Mouse (Mus musculus) CH12.LX (cell line): ENCODE results near the gene Slc4a2. TPM values are rescaled to one million over a fixed set of nuclear protein-coding genes. Genes with fewer than 3 reads are reported as not detected.

Source experiments
- DNase-seq: peaks from one replicate; pipeline ENCODE4 v3.0.0-alpha.2; 2013; ENCODE audit errors: extremely low read depth
- H3K27ac ChIP-seq: 2 replicates; pipeline ENCODE4 v1.5.1; 2012; ENCODE audit warnings: low read depth, mild to moderate bottlenecking, control low read depth, moderate library complexity; ENCODE audit not compliant: insufficient read depth
- H3K27me3 ChIP-seq: replicated peaks from 2 replicates; pipeline ENCODE3; 2012; ENCODE audit warnings: inconsistent platforms
- H3K36me3 ChIP-seq, 2 experiments: replicated peaks in 1 of 2; 2 replicates each; pipeline versions ENCODE3 to v1.6.1; 2012; ENCODE audit warnings: inconsistent platforms in 1 of 2, low read length in 1 of 2, mild to moderate bottlenecking in 1 of 2, mixed read lengths in 1 of 2, moderate library complexity in 1 of 2; ENCODE audit not compliant: control insufficient read depth in 1 of 2, insufficient read depth in 1 of 2
- H3K4me1 ChIP-seq, 2 experiments: 2 replicates each; pipeline ENCODE4 v1.6.1; 2012; ENCODE audit warnings: inconsistent platforms in 1 of 2, moderate library complexity in 1 of 2; ENCODE audit not compliant: insufficient read depth in 2 of 2, control insufficient read depth in 1 of 2
- H3K4me2 ChIP-seq: 2 replicates; pipeline ENCODE4 v1.6.1; 2012; ENCODE audit warnings: low read depth, mild to moderate bottlenecking, control low read depth; ENCODE audit not compliant: poor library complexity, insufficient read depth, severe bottlenecking
- H3K4me3 ChIP-seq, 3 experiments: fragments of 150-350 bp in 1 of 3; sonication (generic) in 1 of 3; replicated peaks in 1 of 3; 2 replicates each; pipeline versions ENCODE3 to v1.5.1; 2011 to 2012; ENCODE audit warnings: low read depth in 2 of 3, low read length in 2 of 3, mild to moderate bottlenecking in 2 of 3, moderate library complexity in 2 of 3, control low read depth in 1 of 3, improper control_type of control experiment in 1 of 3, inconsistent platforms in 1 of 3, mixed read lengths in 1 of 3; ENCODE audit not compliant: poor library complexity in 1 of 3
- H3K79me2 ChIP-seq: replicated peaks from 2 replicates; pipeline ENCODE4 v1.6.1; 2012; ENCODE audit warnings: mild to moderate bottlenecking, moderate library complexity; ENCODE audit not compliant: control insufficient read depth, poor library complexity, insufficient read depth, severe bottlenecking; ENCODE audit errors: extremely low read depth
- H3K9ac ChIP-seq: 2 replicates; pipeline ENCODE4 v1.6.1; 2012; ENCODE audit warnings: low read depth, mild to moderate bottlenecking, control low read depth, moderate library complexity; ENCODE audit not compliant: insufficient read depth
- H3K9me3 ChIP-seq: replicated peaks from 2 replicates; pipeline ENCODE3; 2012; ENCODE audit warnings: low read length, inconsistent platforms, mixed read lengths
- CHD2 ChIP-seq: IDR thresholded peaks from 2 replicates; pipeline ENCODE4 v1.6.1; 2011; ENCODE audit warnings: low read length, improper control_type of control experiment
- CTCF ChIP-seq, 2 experiments: IDR thresholded peaks in 1 of 2; conservative IDR thresholded peaks in 1 of 2; 2 replicates each; pipeline ENCODE4 v1.5.1; 2011 to 2012; ENCODE audit warnings: low read depth in 2 of 2, low read length in 2 of 2, improper control_type of control experiment in 1 of 2, inconsistent platforms in 1 of 2, mild to moderate bottlenecking in 1 of 2, moderate library complexity in 1 of 2
- E2F4 ChIP-seq: IDR thresholded peaks from 2 replicates; pipeline ENCODE4 v1.6.1; 2011; ENCODE audit warnings: low read depth, low read length, improper control_type of control experiment; ENCODE audit not compliant: insufficient replicate concordance
- ELF1 ChIP-seq: IDR thresholded peaks from 2 replicates; pipeline ENCODE4 v1.6.1; 2014; ENCODE audit warnings: low read depth, mild to moderate bottlenecking, inconsistent platforms, low read length, improper control_type of control experiment
- EP300 ChIP-seq: IDR thresholded peaks from 2 replicates; pipeline ENCODE4 v1.6.1; 2011; ENCODE audit warnings: low read length, improper control_type of control experiment
- IRF4 ChIP-seq: IDR thresholded peaks from 2 replicates; pipeline ENCODE4 v1.6.1; 2014; ENCODE audit warnings: low read depth, mild to moderate bottlenecking, inconsistent platforms, low read length, improper control_type of control experiment
- MAX ChIP-seq: IDR thresholded peaks from 2 replicates; pipeline ENCODE4 v1.6.1; 2011; ENCODE audit warnings: low read length, improper control_type of control experiment
- MXI1 ChIP-seq: IDR thresholded peaks from 2 replicates; pipeline ENCODE4 v1.6.1; 2011; ENCODE audit warnings: mild to moderate bottlenecking, low read depth, low read length, improper control_type of control experiment
- NRF1 ChIP-seq: IDR thresholded peaks from 2 replicates; pipeline ENCODE4 v1.6.1; 2014; ENCODE audit warnings: low read depth, mild to moderate bottlenecking, inconsistent platforms, low read length, improper control_type of control experiment, moderate library complexity
- PAX5 ChIP-seq: IDR thresholded peaks from 2 replicates; pipeline ENCODE4 v1.6.1; 2012; ENCODE audit warnings: low read length, inconsistent platforms, mixed read lengths
- POLR2AphosphoS2 ChIP-seq: IDR thresholded peaks from 2 replicates; pipeline ENCODE4 v1.6.1; 2011; ENCODE audit warnings: low read depth, low read length, improper control_type of control experiment
- RCOR1 ChIP-seq: conservative IDR thresholded peaks from 2 replicates; pipeline ENCODE4 v1.6.1; 2012; ENCODE audit warnings: low read depth, mild to moderate bottlenecking, inconsistent platforms, low read length, improper control_type of control experiment
- SMC3 ChIP-seq: IDR thresholded peaks from 2 replicates; pipeline ENCODE4 v1.6.1; 2011; ENCODE audit warnings: low read depth, low read length, improper control_type of control experiment
- TBP ChIP-seq: conservative IDR thresholded peaks from 2 replicates; pipeline ENCODE4 v1.6.1; 2011; ENCODE audit warnings: low read depth, low read length, improper control_type of control experiment
- USF1 ChIP-seq: IDR thresholded peaks from 2 replicates; pipeline ENCODE4 v1.6.1; 2014; ENCODE audit warnings: low read depth, mild to moderate bottlenecking, inconsistent platforms, low read length, improper control_type of control experiment
- ZKSCAN1 ChIP-seq: IDR thresholded peaks from 2 replicates; pipeline ENCODE4 v1.6.1; 2012; ENCODE audit warnings: low read depth, inconsistent platforms, low read length, improper control_type of control experiment, borderline replicate concordance
- ZMIZ1 ChIP-seq: IDR thresholded peaks from 2 replicates; pipeline ENCODE4 v1.6.1; 2012; ENCODE audit warnings: low read depth, mild to moderate bottlenecking, inconsistent platforms, low read length, improper control_type of control experiment
- ZNF384 ChIP-seq: IDR thresholded peaks from 2 replicates; pipeline ENCODE4 v1.6.1; 2012; ENCODE audit warnings: low read depth, low read length, improper control_type of control experiment, inconsistent platforms
- dilution Hi-C: fragments of 300-500 bp; cut with MboI; formaldehyde crosslinking; loops from 2 replicates; pipeline ENCODE4 v1.14.3; 2020; ENCODE audit warnings: low sequenced_read_pairs; ENCODE audit not compliant: extremely low pct_unique_long_range_greater_than_20kb, extremely low pct_ligation_motif_present
- in situ Hi-C: fragments of 300-500 bp; cut with MboI; formaldehyde crosslinking; loops from 3 replicates; pipeline ENCODE4 v1.14.3; 2019; ENCODE audit warnings: low sequenced_read_pairs, low pct_ligation_motif_present, low pct_unique_long_range_greater_than_20kb, mixed read lengths
- polyA plus RNA-seq: library from polyadenylated mRNA; unstranded; fragments of >175 nt; gene quantifications from 2 replicates; pipeline ENCODE4 v1.2.1, GENCODE M21; 2012; ENCODE audit warnings: low read depth; ENCODE audit not compliant: insufficient read length
- total RNA-seq, 2 experiments: library from RNA; depleted of rRNA; stranded (reverse); fragments of 300-350 nt in 1 of 2; fragments of >200 nt in 1 of 2; gene quantifications; 2 replicates each; pipeline ENCODE4 v1.2.3; 2012 to 2014

Gene Slc4a2
- total and polyA plus RNA-seq, 3 experiments, result 12.9 to 27.2 (median 18.6) TPM

- no peak for TF ChIP-seq ZNF384
- TF ChIP-seq ELF1, result no peak
- TF ChIP-seq E2F4, result no peak
- no peak for TF ChIP-seq POLR2AphosphoS2
- TF ChIP-seq MXI1, result no peak
- Histone ChIP-seq H3K27me3 (no peaks in the 10 kb centered on the region), H3K9ac (no peak overlapping the region), H3K4me2 (no peak overlapping the region), H3K9me3 (no peaks in the 10 kb centered on the region), H3K27ac (no peak overlapping the region), H3K4me1 (peaks cover 0 to 11% of the 10 kb centered on the region in 2 experiments; a peak in 2 of 4 replicates), H3K36me3 (peaks cover 34 to 73% of the 10 kb centered on the region in 2 experiments), H3K79me2 (no peaks in the 10 kb centered on the region), H3K4me3 (no peak overlapping the region)
- no peak for DNase-seq
- dilution Hi-C loops, result no loop called here
- in situ Hi-C loops, result no loop called here
Observed at GRCm38 (mm10) chr5:24409466-24409865, 14.2 kb upstream of the Slc4a2 start.

GRCm38 (mm10) chr5:24412063-24412462 is 11.6 kb upstream of the Slc4a2 start:
- Histone ChIP-seq H3K36me3 (peaks cover 19 to 57% of the 10 kb centered on the region in 2 experiments), H3K4me3 (no peak overlapping the region), H3K27ac (no peak overlapping the region), H3K27me3 (no peaks in the 10 kb centered on the region), H3K4me1 (no peaks in the 10 kb centered on the region; a peak in 1 of 4 replicates), H3K4me2 (no peak overlapping the region), H3K9ac (no peak overlapping the region), H3K9me3 (no peaks in the 10 kb centered on the region), H3K79me2 (no peaks in the 10 kb centered on the region)
- DNase-seq, result no peak
- TF ChIP-seq SMC3, result no peak
- no peak for TF ChIP-seq IRF4
- TF ChIP-seq ZKSCAN1, result no peak
- TF ChIP-seq ZNF384, result no peak
- no peak for TF ChIP-seq EP300
- no peak for TF ChIP-seq MAX
- no peak for TF ChIP-seq ZMIZ1
- no peak for TF ChIP-seq ELF1
- dilution Hi-C loops (no loop called here), in situ Hi-C loops (no loop called here)

GRCm38 (mm10) chr5:24413042-24413693 is 10.5 kb upstream of the Slc4a2 start, which contains the start of gene Asic3:
Gene Asic3, plus strand, starts transcription at chr5:24413392.
- no peak within 1 kb of the TSS for H3K4me2 ChIP-seq
- no peaks in the 10 kb centered on the region for H3K9me3 ChIP-seq
- no peaks in the 10 kb centered on the region for H3K27me3 ChIP-seq
- H3K4me3 ChIP-seq, result no peak within 1 kb of the TSS
- no peaks in the 10 kb centered on the region; a peak in 1 of 4 replicates for H3K4me1 ChIP-seq
- no peaks in the 10 kb centered on the region for H3K79me2 ChIP-seq
- no peak within 1 kb of the TSS for H3K9ac ChIP-seq
- in situ Hi-C loops (no loop called here), dilution Hi-C loops (no loop called here)
- no peak within 1 kb of the TSS for H3K27ac ChIP-seq
- TF ChIP-seq NRF1 (no peak), CHD2 (no peak), USF1 (no peak), CTCF (conservative IDR thresholded peaks at IDR 0.05 in 1 of 2, IDR thresholded peaks at IDR 0.05 in 1 of 2; ENCODE audit: low read depth in 2 of 2, low read length in 2 of 2) (no peak), TBP (no peak), POLR2AphosphoS2 (no peak), PAX5 (no peak), EP300 (no peak), RCOR1 (no peak), ZNF384 (no peak)
- H3K36me3 ChIP-seq, result peaks cover 8 to 52% of the 10 kb centered on the region in 2 experiments
- no peak for DNase-seq
